Mouse (Mus musculus) erythroblast, embryonic 14.5 days (primary cell): Measurements from ENCODE around the gene Samd5.

ENCODE experiments used
- GATA1 ChIP-seq: IDR thresholded peaks from 2 replicates; pipeline ENCODE4 v1.6.1; 2012; ENCODE audit warnings: low read length, inconsistent platforms, mixed read lengths
- TAL1 ChIP-seq: IDR thresholded peaks from 3 replicates; pipeline ENCODE4 v1.6.1; 2012; ENCODE audit warnings: low read length, inconsistent platforms, mixed read lengths

GRCm38 (mm10) chr10:9693990-9694699, 19.1 kb upstream of the Samd5 start:
- no peak for TF ChIP-seq GATA1
- TF ChIP-seq TAL1, result no peak
